Mouse (Mus musculus) small intestine, adult 2 months (tissue): ENCODE results near the gene Trp53bp1.

Experiments used
- CTCF ChIP-seq: fragments of 200-500 bp; IDR thresholded peaks from 2 replicates; pipeline ENCODE4 v1.5.1; 2012; ENCODE audit warnings: low read depth, mild to moderate bottlenecking, control low read depth, inconsistent platforms, low read length, moderate library complexity, mixed read lengths; ENCODE audit not compliant: insufficient replicate concordance, insufficient read length; ENCODE audit errors: extremely low read depth
- POLR2A ChIP-seq: fragments of 200-500 bp; IDR thresholded peaks from 2 replicates; pipeline ENCODE4 v1.6.1; 2012; ENCODE audit warnings: low read depth, mild to moderate bottlenecking, control low read depth, inconsistent platforms, low read length, moderate library complexity

- peak; percentile 23; the same call in 1 of the 2 replicates for TF ChIP-seq CTCF
- TF ChIP-seq POLR2A, result no peak
Observed at GRCm38 (mm10) chr2:121178828-121179479, 92.3 kb downstream of the Trp53bp1 start.
